Mouse (Mus musculus) G1E (cell line): ENCODE measurements around the gene Sult2b1. TPM values are rescaled to one million over a fixed set of nuclear protein-coding genes. Genes with fewer than 3 reads are reported as not detected.
A peak's percentile ranks its signal among the peaks of the same experiment; 100 is the strongest.

ENCODE experiments used
- ATAC-seq: 2 replicates; pipeline ENCODE4 v1.8.0; 2016; ENCODE audit warnings: mild to moderate bottlenecking; ENCODE audit not compliant: insufficient number of reproducible peaks, poor library complexity, low FRiP score, severe bottlenecking; ENCODE audit errors: extremely low read depth
- DNase-seq: peaks from one replicate; pipeline ENCODE4 v3.0.0; 2012; ENCODE audit warnings: low spot score
- H3K27me3 ChIP-seq: 2 replicates; pipeline ENCODE4 v1.6.1; 2012; ENCODE audit warnings: mild to moderate bottlenecking, low read length, inconsistent platforms; ENCODE audit not compliant: insufficient read depth
- H3K36me3 ChIP-seq: replicated peaks from 2 replicates; pipeline ENCODE3; 2012; ENCODE audit warnings: mild to moderate bottlenecking, inconsistent platforms
- H3K4me1 ChIP-seq: 2 replicates; pipeline ENCODE4 v1.6.1; 2012; ENCODE audit warnings: low read depth, low read length, inconsistent platforms, mixed read lengths; ENCODE audit not compliant: insufficient read depth
- H3K4me3 ChIP-seq: 2 replicates; pipeline ENCODE4 v1.5.1; 2012; ENCODE audit warnings: low read depth, mild to moderate bottlenecking, inconsistent platforms, low read length, moderate library complexity, mixed read lengths
- H3K9me3 ChIP-seq: replicated peaks from 2 replicates; pipeline ENCODE4 v1.6.1; 2012; ENCODE audit warnings: inconsistent platforms
- CTCF ChIP-seq: IDR thresholded peaks from 2 replicates; pipeline ENCODE4 v1.5.1; 2012; ENCODE audit warnings: low read depth, low read length, inconsistent platforms, mixed read lengths
- GATA1 ChIP-seq: IDR thresholded peaks from 2 replicates; pipeline ENCODE4 v1.6.1; 2012; ENCODE audit warnings: borderline replicate concordance, low read length, inconsistent platforms, mixed read lengths
- GATA2 ChIP-seq: IDR thresholded peaks from 2 replicates; pipeline ENCODE4 v1.6.1; 2012; ENCODE audit warnings: low read depth, low read length, inconsistent platforms, borderline replicate concordance
- POLR2AphosphoS5 ChIP-seq: IDR thresholded peaks from 2 replicates; pipeline ENCODE4 v1.6.1; 2012; ENCODE audit warnings: low read depth, low read length, inconsistent platforms; ENCODE audit not compliant: insufficient replicate concordance
- TAL1 ChIP-seq: conservative IDR thresholded peaks from 2 replicates; pipeline ENCODE4 v1.6.1; 2012; ENCODE audit warnings: low read depth, low read length, inconsistent platforms, mixed read lengths
- polyA plus RNA-seq: library from polyadenylated mRNA; stranded (reverse); fragments of >175 nt; gene quantifications from 2 replicates; pipeline ENCODE4 v1.2.3, GENCODE M21; 2012
- total RNA-seq, 2 experiments: library from RNA; stranded (forward) in 1 of 2; stranded (reverse) in 1 of 2; fragments of 200-1000 nt in 1 of 2; fragments of >200 nt in 1 of 2; fragmentation: Nextera tagmentation in 1 of 2; gene quantifications; 2 replicates each; pipeline ENCODE4 v1.2.3; 2014 to 2017

Sult2b1 gene
- total and polyA plus RNA-seq, 3 experiments = 0.05 TPM; not detected in 2

DNA sequence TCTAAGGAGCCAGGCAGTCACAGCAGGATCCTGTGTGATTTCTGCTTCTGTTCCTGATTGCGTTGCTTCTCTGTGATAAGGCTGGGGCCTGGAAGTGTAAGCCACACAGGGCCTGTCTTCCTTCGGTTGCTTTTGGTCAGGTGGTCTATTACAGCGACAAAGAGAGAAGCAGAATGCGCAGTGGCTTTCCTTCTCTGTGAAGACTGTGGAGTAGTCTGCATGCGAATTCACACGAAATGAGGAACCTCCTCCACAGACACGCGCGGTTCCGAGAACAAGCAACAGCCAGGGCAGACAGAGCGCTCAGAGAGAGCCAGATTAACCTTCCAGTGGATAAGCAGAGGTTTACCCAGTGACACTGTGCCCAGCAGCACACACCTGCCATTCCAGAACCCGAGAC is 43.2 kb downstream of the Sult2b1 start:
- ATAC-seq (no peak), DNase-seq (no peak)
- no peaks in the 10 kb centered on the region for H3K36me3 ChIP-seq
- H3K9me3 ChIP-seq = no peaks in the 10 kb centered on the region
- H3K4me1 ChIP-seq = peaks cover 15% of the 10 kb centered on the region
- peaks cover 28% of the 10 kb centered on the region for H3K27me3 ChIP-seq
- no peak overlapping the region for H3K4me3 ChIP-seq
- TF ChIP-seq GATA1 = no peak
- no peak for TF ChIP-seq GATA2
- no peak for TF ChIP-seq CTCF
- TF ChIP-seq TAL1 = no peak
- no peak for TF ChIP-seq POLR2AphosphoS5

DNA sequence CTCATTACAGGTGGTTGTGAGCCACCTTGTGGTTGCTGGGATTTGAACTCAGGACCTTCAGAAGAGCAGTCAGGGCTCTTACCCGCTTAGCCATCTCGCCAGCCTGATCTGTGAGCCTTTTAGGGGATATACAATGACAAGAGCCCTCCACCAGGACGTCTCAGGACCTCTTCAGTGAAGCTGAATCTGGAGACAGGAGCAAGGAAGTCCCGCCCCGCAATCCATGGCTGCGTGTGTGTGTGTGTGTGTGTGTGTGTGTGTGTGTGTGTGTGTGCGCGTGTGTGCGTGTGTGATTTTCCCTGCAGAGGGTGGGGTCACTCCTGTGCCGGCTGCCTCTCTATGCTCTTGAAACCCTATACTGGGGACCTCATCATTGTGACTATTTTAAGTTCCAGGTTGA is 44.6 kb downstream of the Sult2b1 start:
- peaks cover 27% of the 10 kb centered on the region for H3K27me3 ChIP-seq
- H3K4me3 ChIP-seq = no peak overlapping the region
- DNase-seq (no peak), ATAC-seq (no peak)
- TF ChIP-seq CTCF (no peak), POLR2AphosphoS5 (no peak), TAL1 (no peak), GATA2 (no peak), GATA1 (no peak)
- peaks cover 15% of the 10 kb centered on the region for H3K4me1 ChIP-seq
- no peaks in the 10 kb centered on the region for H3K36me3 ChIP-seq
- no peaks in the 10 kb centered on the region for H3K9me3 ChIP-seq

DNA sequence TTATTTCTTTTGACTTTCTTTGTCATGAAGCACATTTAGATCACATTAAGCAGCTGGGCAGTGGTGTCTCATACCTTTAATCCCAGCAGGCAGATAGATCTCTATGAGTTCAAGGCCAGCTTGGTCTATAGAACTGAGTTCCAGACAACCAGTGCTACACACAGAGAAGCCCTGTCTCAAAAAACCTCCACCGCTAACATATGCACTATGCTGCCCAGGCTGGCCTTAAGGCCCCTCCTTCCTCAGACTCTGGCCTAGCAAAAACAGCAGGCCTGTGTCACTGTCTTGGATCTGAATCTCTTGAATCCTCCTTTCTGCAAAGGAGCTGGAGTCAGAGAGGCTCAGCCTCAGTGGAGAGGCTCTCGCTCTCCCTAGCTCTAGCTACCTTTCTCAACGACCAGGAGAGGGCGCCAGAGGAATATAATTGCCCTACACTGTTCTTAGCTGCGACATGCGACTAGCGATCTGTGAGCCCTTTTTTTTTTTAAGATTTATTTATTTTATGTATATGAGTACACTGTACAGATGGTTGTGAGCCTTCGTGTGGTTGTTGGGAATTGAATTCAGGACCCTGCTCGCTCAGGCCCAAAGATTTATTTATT is 45.2 kb downstream of the Sult2b1 start:
- ATAC-seq (no peak), DNase-seq (peak; percentile 65)
- Histone ChIP-seq H3K27me3 (peaks cover 27% of the 10 kb centered on the region), H3K4me3 (no peak overlapping the region), H3K4me1 (peaks cover 15% of the 10 kb centered on the region), H3K36me3 (no peaks in the 10 kb centered on the region), H3K9me3 (no peaks in the 10 kb centered on the region)
- TF ChIP-seq GATA1 = no peak
- TF ChIP-seq POLR2AphosphoS5 = no peak
- no peak for TF ChIP-seq TAL1
- TF ChIP-seq GATA2 = no peak

DNA sequence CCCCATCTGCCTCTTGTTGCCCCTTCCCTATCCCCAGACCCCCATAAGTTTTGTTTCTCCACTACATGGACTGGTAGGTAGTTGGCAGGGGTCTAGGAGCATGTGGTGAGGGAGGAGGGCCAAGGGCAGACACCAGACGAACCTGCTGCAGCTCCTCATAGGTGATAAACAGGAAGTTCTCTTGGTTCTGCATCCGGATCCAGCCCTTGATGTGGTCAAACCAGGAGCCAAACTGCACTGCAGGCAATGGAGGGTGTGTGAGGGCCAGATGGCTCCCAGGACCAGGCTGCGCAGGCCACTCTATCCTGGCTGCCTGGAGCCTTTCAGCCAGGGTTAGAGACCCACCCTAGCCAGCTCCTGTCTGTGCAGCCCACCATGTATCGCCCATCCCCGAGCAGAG is 51.0 kb downstream of the Sult2b1 start:
- no peaks in the 10 kb centered on the region for H3K9me3 ChIP-seq
- H3K27me3 ChIP-seq = peaks cover 19% of the 10 kb centered on the region
- peaks cover 29% of the 10 kb centered on the region for H3K4me1 ChIP-seq
- DNase-seq (no peak), ATAC-seq (no peak)
- peaks cover 23% of the 10 kb centered on the region for H3K36me3 ChIP-seq
- H3K4me3 ChIP-seq = no peak overlapping the region
- TF ChIP-seq GATA1 = no peak
- TF ChIP-seq CTCF = no peak
- no peak for TF ChIP-seq GATA2
- no peak for TF ChIP-seq TAL1
- no peak for TF ChIP-seq POLR2AphosphoS5

- Histone ChIP-seq H3K36me3 (peaks cover 49% of the 10 kb centered on the region), H3K4me1 (peaks cover 41% of the 10 kb centered on the region), H3K27me3 (peaks cover 14% of the 10 kb centered on the region), H3K4me3 (no peak overlapping the region), H3K9me3 (no peaks in the 10 kb centered on the region)
- TF ChIP-seq CTCF (peak; percentile 77; the same call in 1 of the 2 replicates), POLR2AphosphoS5 (no peak)
- DNase-seq (peak; percentile 72), ATAC-seq (no peak; the same call in 1 of the 2 replicates)
Measured at GRCm38 (mm10) chr7:45730727-45731431, 53.6 kb downstream of the Sult2b1 start.

DNA sequence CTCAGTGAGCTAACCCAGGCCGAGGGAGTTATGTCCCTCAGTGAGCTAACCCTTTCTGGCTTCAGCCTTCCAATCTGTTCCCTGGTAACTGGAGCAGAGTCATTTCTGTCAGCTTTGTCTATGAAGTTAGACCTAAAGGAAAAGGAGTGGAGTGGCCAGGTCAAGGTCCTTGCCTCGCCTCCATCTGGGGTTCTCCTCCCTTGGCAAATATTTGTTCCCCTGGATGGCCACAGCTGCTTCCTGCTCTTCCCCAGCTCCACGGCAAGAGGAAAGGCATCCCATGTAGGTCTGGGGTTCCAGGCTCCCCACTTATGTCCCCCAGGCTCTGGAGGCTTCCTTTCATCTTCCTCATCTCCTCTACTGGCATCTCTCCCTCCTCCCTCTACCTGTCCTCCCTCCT is 56.8 kb downstream of the Sult2b1 start:
- Histone ChIP-seq H3K9me3 (no peaks in the 10 kb centered on the region), H3K27me3 (peaks cover 2% of the 10 kb centered on the region; the same call in 1 of the 2 replicates), H3K4me1 (peaks cover 69% of the 10 kb centered on the region), H3K36me3 (peaks cover 82% of the 10 kb centered on the region), H3K4me3 (no peak overlapping the region)
- ATAC-seq (no peak), DNase-seq (no peak)
- TF ChIP-seq POLR2AphosphoS5 (no peak), GATA2 (no peak), CTCF (no peak), TAL1 (no peak), GATA1 (no peak)

GRCm38 (mm10) chr7:45726419-45726818 is 58.0 kb downstream of the Sult2b1 start:
- Histone ChIP-seq H3K4me1 (peaks cover 78% of the 10 kb centered on the region), H3K36me3 (peaks cover 94% of the 10 kb centered on the region), H3K9me3 (no peaks in the 10 kb centered on the region), H3K4me3 (no peak overlapping the region), H3K27me3 (no peaks in the 10 kb centered on the region)
- TF ChIP-seq TAL1 = no peak
- TF ChIP-seq POLR2AphosphoS5 = no peak
- TF ChIP-seq GATA2 = no peak
- no peak for TF ChIP-seq CTCF
- TF ChIP-seq GATA1 = no peak
- ATAC-seq (no peak), DNase-seq (no peak)
